Mouse (Mus musculus) liver, adult 2 months (tissue): ENCODE results near the gene A4galt. TPM values are rescaled to one million over a fixed set of nuclear protein-coding genes. Genes with fewer than 3 reads are reported as not detected.

ENCODE experiments used
- DNase-seq: peaks from one replicate; pipeline ENCODE4 v3.0.0-alpha.2; 2011; ENCODE audit warnings: low read depth, low spot score; ENCODE audit errors: extremely low read depth
- H3K27ac ChIP-seq: fragments of 200-500 bp; replicated peaks from 2 replicates; pipeline ENCODE4 v1.5.1; 2012; ENCODE audit warnings: low read depth, mild to moderate bottlenecking, control low read depth, inconsistent platforms, low read length; ENCODE audit not compliant: insufficient read depth
- H3K27me3 ChIP-seq: fragments of 200-500 bp; 2 replicates; pipeline ENCODE4 v1.6.1; 2012; ENCODE audit warnings: mild to moderate bottlenecking, moderate library complexity, low read length, inconsistent platforms; ENCODE audit not compliant: control insufficient read depth, insufficient read depth
- H3K36me3 ChIP-seq: fragments of 200-500 bp; 2 replicates; pipeline ENCODE4 v1.6.1; 2012; ENCODE audit warnings: low read length, inconsistent platforms; ENCODE audit not compliant: control insufficient read depth, insufficient read depth
- H3K4me1 ChIP-seq: fragments of 200-500 bp; 2 replicates; pipeline ENCODE4 v1.6.1; 2011; ENCODE audit warnings: low read length; ENCODE audit not compliant: control insufficient read depth, insufficient read depth
- H3K4me3 ChIP-seq: fragments of 200-500 bp; 2 replicates; pipeline ENCODE4 v1.5.1; 2011; ENCODE audit warnings: low read depth, mild to moderate bottlenecking, control low read depth, low read length, moderate library complexity; ENCODE audit not compliant: insufficient read depth
- H3K79me2 ChIP-seq: fragments of 200-500 bp; 2 replicates; pipeline ENCODE4 v1.6.1; 2012; ENCODE audit warnings: inconsistent platforms, mild to moderate bottlenecking, low read length, moderate library complexity; ENCODE audit not compliant: control insufficient read depth, insufficient read depth
- H3K9ac ChIP-seq: fragments of 200-500 bp; 2 replicates; pipeline ENCODE4 v1.6.1; 2012; ENCODE audit warnings: low read depth, mild to moderate bottlenecking, control low read depth, inconsistent platforms, low read length
- CTCF ChIP-seq: fragments of 200-500 bp; IDR thresholded peaks from 2 replicates; pipeline ENCODE4 v1.5.1; 2011; ENCODE audit warnings: low read depth, low read length, control low read depth
- POLR2A ChIP-seq: fragments of 200-500 bp; IDR thresholded peaks from 2 replicates; pipeline ENCODE4 v1.6.1; 2011; ENCODE audit warnings: low read length, control low read depth; ENCODE audit not compliant: insufficient read depth; ENCODE audit errors: extremely low read depth
- WGBS: fragments of 180-500 bp; shearing (Covaris S2); methylation state at CpG from one replicate; pipeline ENCODE4 v1.1.7; 2018; 5-methylcytosine and 5-hydroxymethylcytosine counted together
- polyA plus RNA-seq: library from polyadenylated mRNA; depleted of rRNA; stranded (reverse); fragments of >200 nt; gene quantifications from 2 replicates; pipeline ENCODE4 v1.2.3, GENCODE M21; 2012
- total RNA-seq: library from RNA; depleted of rRNA; stranded (reverse); fragments of >200 nt; gene quantifications from 2 replicates; pipeline ENCODE4 v1.2.3, GENCODE M21; 2014

Gene A4galt
- total and polyA plus RNA-seq, 2 experiments, result 0.28 to 0.46 TPM

DNA sequence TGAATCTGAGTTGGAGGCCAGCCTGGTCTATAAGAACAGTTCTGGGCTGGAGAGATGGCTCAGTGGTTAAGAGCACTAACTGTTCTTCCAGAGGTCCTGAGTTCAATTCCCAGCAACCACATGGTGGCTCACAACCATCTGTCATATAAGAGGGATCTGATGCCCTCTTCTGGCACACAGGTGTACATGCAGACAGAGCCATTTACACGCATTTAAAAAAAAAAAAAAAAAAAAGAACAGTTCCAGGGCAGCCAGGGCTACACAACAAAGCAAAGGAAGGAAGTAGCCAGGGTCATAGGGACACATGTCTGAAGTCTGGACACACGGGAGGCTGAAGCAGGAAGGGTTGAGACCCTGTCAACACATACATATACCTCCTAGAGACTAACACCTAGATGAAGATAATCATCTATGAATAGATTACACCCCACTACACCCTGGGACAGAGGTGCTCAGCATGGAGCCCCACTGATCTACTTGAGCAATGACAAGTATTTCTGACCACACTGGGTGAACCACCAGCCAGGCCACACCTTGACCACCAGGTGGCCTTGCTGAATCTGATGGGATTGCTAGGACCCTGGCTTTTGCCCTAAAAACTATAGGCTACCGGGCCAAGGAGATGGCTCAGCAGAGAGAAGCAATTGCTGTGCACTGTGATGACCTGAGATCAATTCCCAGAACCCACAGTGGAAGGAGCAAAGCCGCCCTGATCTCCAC lies 9.5 kb downstream of the A4galt start:
- Histone ChIP-seq H3K36me3 (no peaks in the 10 kb centered on the region), H3K27me3 (no peaks in the 10 kb centered on the region), H3K79me2 (no peaks in the 10 kb centered on the region), H3K27ac (no peak overlapping the region), H3K4me1 (no peaks in the 10 kb centered on the region), H3K4me3 (no peak overlapping the region), H3K9ac (no peak overlapping the region)
- no peak for TF ChIP-seq POLR2A
- no peak for TF ChIP-seq CTCF
- DNase-seq, result no peak
- 83% methylated on average over 4 of the region's 4 CpGs for WGBS

DNA sequence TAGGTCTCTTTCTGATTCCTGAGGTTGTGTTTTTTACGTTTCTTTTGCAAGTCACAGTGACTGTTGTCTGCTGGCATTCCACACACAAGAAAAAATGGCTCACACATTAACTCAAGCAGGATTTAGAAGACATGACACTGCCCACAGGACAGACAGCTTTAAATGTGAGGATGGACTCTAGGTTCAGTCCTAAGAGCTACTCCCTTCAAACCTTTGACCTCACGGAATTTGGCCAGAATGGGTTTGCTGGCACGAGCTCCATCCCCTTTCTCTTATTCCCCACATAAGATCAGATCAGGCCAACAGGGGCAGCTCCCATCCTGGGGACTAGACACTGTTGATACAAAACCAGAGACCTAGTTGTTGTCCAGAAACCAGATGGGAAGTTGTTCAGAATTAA lies 10.1 kb downstream of the A4galt start:
- no peak overlapping the region for H3K4me3 ChIP-seq
- no peak overlapping the region for H3K27ac ChIP-seq
- H3K27me3 ChIP-seq, result no peaks in the 10 kb centered on the region
- no peaks in the 10 kb centered on the region for H3K79me2 ChIP-seq
- H3K4me1 ChIP-seq, result no peaks in the 10 kb centered on the region
- no peak for DNase-seq
- no peaks in the 10 kb centered on the region for H3K36me3 ChIP-seq
- TF ChIP-seq CTCF (no peak), POLR2A (no peak)
- 85% methylated on average over 3 of the region's 3 CpGs for WGBS
- H3K9ac ChIP-seq, result no peak overlapping the region

DNA sequence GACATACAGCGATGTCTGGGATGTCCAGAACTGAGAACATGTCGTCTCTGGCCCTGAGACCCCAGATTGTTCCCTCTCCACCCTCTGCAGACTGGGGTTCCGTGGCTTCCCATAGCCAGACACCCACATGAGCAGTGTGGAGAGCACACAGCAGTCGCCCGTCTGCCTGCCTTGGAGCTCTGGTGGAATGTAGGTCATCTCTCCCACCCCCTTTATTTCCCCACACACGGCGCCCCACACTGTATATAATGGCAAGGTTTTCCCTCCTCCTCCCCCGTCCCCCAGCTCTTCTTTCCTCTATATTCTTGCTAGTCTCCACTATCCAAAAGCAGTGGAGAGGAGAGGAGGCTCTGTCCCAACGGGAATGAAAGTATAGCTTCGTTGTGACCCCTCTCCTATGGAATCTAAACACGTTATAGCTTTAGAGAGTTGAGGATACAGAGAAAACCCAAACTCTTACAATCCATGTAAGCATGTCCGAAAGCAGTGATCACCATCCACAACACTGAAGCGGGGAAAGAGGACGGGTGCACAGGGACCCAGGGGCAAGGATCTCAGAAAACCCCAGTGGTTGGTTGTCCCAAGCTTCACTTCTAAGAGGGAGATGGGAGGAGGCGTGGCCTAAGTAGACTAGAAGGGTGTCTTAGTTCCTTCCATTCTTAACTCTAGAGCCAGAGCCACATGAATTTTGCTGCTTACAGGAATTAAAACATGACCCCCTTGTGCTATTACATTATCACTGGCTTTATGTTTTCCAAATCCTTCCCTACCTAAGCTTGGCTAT lies 13.9 kb downstream of the A4galt start:
- Histone ChIP-seq H3K36me3 (no peaks in the 10 kb centered on the region), H3K79me2 (no peaks in the 10 kb centered on the region), H3K27ac (no peak overlapping the region), H3K27me3 (no peaks in the 10 kb centered on the region), H3K4me3 (no peak overlapping the region), H3K9ac (no peak overlapping the region), H3K4me1 (no peaks in the 10 kb centered on the region)
- no peak for TF ChIP-seq POLR2A
- no peak for TF ChIP-seq CTCF
- no peak for DNase-seq
- WGBS, result 75% methylated on average over 15 of the region's 15 CpGs

DNA sequence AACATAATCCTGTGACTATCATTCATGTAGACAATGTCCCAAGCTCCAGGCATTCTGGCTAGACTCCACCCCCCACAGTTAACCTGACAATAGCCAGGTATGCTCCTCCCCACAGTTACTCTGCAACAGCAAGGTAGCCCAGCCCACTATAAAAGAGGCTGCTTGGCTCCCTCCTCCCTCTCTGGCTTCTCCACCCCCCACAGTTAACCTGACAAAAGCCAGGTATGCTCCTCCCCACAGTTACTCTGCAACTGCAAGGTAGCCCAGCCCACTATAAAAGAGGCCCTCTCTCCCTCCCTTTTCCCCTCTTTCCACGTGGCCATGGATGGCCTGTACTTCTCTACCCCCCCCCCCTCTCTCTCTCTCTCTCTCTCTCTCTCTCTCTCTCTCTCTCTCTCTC lies 14.8 kb downstream of the A4galt start:
- H3K4me1 ChIP-seq, result no peaks in the 10 kb centered on the region
- H3K27me3 ChIP-seq, result no peaks in the 10 kb centered on the region
- H3K9ac ChIP-seq, result no peak overlapping the region
- 0% methylated on average over 1 of the region's 1 CpGs for WGBS
- no peak for DNase-seq
- no peak overlapping the region for H3K4me3 ChIP-seq
- H3K27ac ChIP-seq, result no peak overlapping the region
- TF ChIP-seq CTCF, result no peak
- no peak for TF ChIP-seq POLR2A
- no peaks in the 10 kb centered on the region for H3K79me2 ChIP-seq
- H3K36me3 ChIP-seq, result no peaks in the 10 kb centered on the region

DNA sequence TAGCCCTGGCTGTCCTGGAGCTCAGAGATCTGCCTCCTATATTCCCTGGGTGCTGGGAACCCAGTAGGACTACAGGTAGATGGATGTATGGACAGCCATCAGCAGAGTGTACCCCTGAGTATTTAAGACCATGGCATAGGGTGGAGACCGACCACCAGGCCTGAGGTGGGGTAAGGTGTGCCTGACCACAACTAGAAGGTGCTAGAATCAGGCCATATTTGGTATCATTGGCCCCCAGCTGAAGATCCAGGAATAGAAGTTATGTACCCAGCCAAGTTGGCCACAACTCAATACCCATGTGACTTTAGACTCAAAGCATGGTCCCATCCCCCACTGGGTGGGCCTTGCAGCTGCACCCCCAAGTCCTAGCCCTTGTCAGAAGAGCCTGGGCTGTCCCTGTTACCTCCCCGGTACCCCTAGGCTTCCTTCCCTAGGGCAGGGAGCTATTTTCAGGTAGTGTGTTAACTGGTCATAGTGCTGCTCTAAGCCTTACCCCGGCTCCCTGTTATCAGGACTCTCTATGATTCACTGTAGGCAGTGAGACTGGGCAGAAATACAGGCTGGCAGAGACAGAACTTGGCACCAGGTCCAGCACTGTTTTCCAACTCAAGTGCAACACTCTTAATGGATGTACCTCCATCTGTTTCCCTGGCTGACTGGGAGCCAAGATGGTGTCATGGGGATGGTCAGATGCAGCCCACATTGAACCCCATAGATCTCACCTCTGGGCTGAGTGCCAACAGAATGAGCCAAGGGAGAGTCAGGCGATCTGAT lies 18.2 kb downstream of the A4galt start:
- 74% methylated on average over 4 of the region's 4 CpGs for WGBS
- no peak for DNase-seq
- TF ChIP-seq POLR2A (no peak), CTCF (no peak)
- H3K79me2 ChIP-seq, result no peaks in the 10 kb centered on the region
- H3K4me3 ChIP-seq, result no peak overlapping the region
- no peaks in the 10 kb centered on the region for H3K27me3 ChIP-seq
- no peaks in the 10 kb centered on the region for H3K4me1 ChIP-seq
- H3K9ac ChIP-seq, result no peak overlapping the region
- no peak overlapping the region for H3K27ac ChIP-seq
- H3K36me3 ChIP-seq, result no peaks in the 10 kb centered on the region
